Mouse (Mus musculus) brown adipose tissue, adult 24 weeks (tissue): Measurements from ENCODE around the gene Rcor1. TPM values are rescaled to one million over a fixed set of nuclear protein-coding genes. Genes with fewer than 3 reads are reported as not detected.

Source experiments
- H3K27ac ChIP-seq: fragments of 200-500 bp; replicated peaks from 2 replicates; pipeline ENCODE4 v1.5.1; 2012; ENCODE audit warnings: low read depth, mild to moderate bottlenecking, low read length
- H3K4me1 ChIP-seq: fragments of 200-500 bp; 2 replicates; pipeline ENCODE4 v1.6.1; 2012; ENCODE audit warnings: low read length, mixed read lengths; ENCODE audit not compliant: control insufficient read depth, insufficient read depth, insufficient read length
- H3K4me3 ChIP-seq: fragments of 200-500 bp; 2 replicates; pipeline ENCODE4 v1.5.1; 2012; ENCODE audit warnings: low read depth, mild to moderate bottlenecking, low read length, moderate library complexity; ENCODE audit not compliant: insufficient read depth
- polyA plus RNA-seq: library from polyadenylated mRNA; stranded (reverse); fragments of >200 nt; gene quantifications from 2 replicates; pipeline ENCODE4 v1.2.4, GENCODE M21; 2012; ENCODE audit not compliant: missing spikeins, insufficient read depth, insufficient read length

Gene Rcor1
- polyA plus RNA-seq, 1 experiment = 9.7 TPM

- H3K4me1 ChIP-seq = peaks cover 18% of the 10 kb centered on the region
- H3K4me3 ChIP-seq = no peak overlapping the region
- H3K27ac ChIP-seq = peak overlapping the region; percentile 71
These were observed 30.4 kb upstream of the Rcor1 start for GRCm38 (mm10) chr12:111008500-111009490.

GRCm38 (mm10) chr12:111009615-111010257 lies 29.4 kb upstream of the Rcor1 start:
- no peak overlapping the region for H3K4me3 ChIP-seq
- no peak overlapping the region for H3K27ac ChIP-seq
- peaks cover 18% of the 10 kb centered on the region for H3K4me1 ChIP-seq

GRCm38 (mm10) chr12:111016807-111017206 lies 22.3 kb upstream of the Rcor1 start:
- no peak overlapping the region for H3K4me3 ChIP-seq
- no peak overlapping the region for H3K27ac ChIP-seq
- no peaks in the 10 kb centered on the region for H3K4me1 ChIP-seq

- Histone ChIP-seq H3K27ac (no peak overlapping the region), H3K4me1 (no peaks in the 10 kb centered on the region), H3K4me3 (no peak overlapping the region)
These were observed 21.1 kb upstream of the Rcor1 start for GRCm38 (mm10) chr12:111018068-111018467.

GRCm38 (mm10) chr12:111019086-111019485 lies 20.1 kb upstream of the Rcor1 start:
- no peak overlapping the region for H3K27ac ChIP-seq
- H3K4me3 ChIP-seq = no peak overlapping the region

GRCm38 (mm10) chr12:111021138-111021537 lies 18.0 kb upstream of the Rcor1 start:
- no peak overlapping the region for H3K27ac ChIP-seq
- H3K4me3 ChIP-seq = no peak overlapping the region
- H3K4me1 ChIP-seq = no peaks in the 10 kb centered on the region

More at GRCm38 (mm10) chr12:111019086-111019485, 20.1 kb upstream of the Rcor1 start:
- H3K4me1 ChIP-seq = no peaks in the 10 kb centered on the region

- H3K4me1 ChIP-seq = no peaks in the 10 kb centered on the region
- no peak overlapping the region for H3K4me3 ChIP-seq
- H3K27ac ChIP-seq = no peak overlapping the region
These were observed 17.6 kb upstream of the Rcor1 start for GRCm38 (mm10) chr12:111021577-111021976.

- no peak overlapping the region for H3K4me3 ChIP-seq
- no peaks in the 10 kb centered on the region for H3K4me1 ChIP-seq
- no peak overlapping the region for H3K27ac ChIP-seq
These were observed 10.7 kb upstream of the Rcor1 start for GRCm38 (mm10) chr12:111028176-111029167.

GRCm38 (mm10) chr12:111029291-111029890 lies 9.8 kb upstream of the Rcor1 start:
- Histone ChIP-seq H3K27ac (no peak overlapping the region), H3K4me1 (no peaks in the 10 kb centered on the region), H3K4me3 (no peak overlapping the region)

GRCm38 (mm10) chr12:111032839-111033238 lies 6.3 kb upstream of the Rcor1 start:
- Histone ChIP-seq H3K27ac (no peak overlapping the region), H3K4me3 (no peak overlapping the region), H3K4me1 (no peaks in the 10 kb centered on the region)

- H3K27ac ChIP-seq = no peak overlapping the region
- no peaks in the 10 kb centered on the region; the same call in 1 of the 2 replicates for H3K4me1 ChIP-seq
- H3K4me3 ChIP-seq = no peak overlapping the region
These were observed 3.8 kb upstream of the Rcor1 start for GRCm38 (mm10) chr12:111035182-111035824.

- no peak overlapping the region for H3K27ac ChIP-seq
- H3K4me1 ChIP-seq = no peaks in the 10 kb centered on the region; the same call in 1 of the 2 replicates
- no peak overlapping the region for H3K4me3 ChIP-seq
These were observed 2.9 kb upstream of the Rcor1 start for GRCm38 (mm10) chr12:111036198-111036775.

- peak overlapping the region; percentile 87 for H3K4me3 ChIP-seq
- H3K27ac ChIP-seq = no peak overlapping the region
- H3K4me1 ChIP-seq = no peaks in the 10 kb centered on the region; the same call in 1 of the 2 replicates
These were observed 1.6 kb upstream of the Rcor1 start for GRCm38 (mm10) chr12:111037241-111038180.
